Mouse (Mus musculus) embryo, embryonic 10.5 days (tissue): ENCODE measurements around the gene Rab8a.

Experiments
- DNase-seq: peaks from one replicate; pipeline ENCODE4 v3.0.0-alpha.2; 2015; ENCODE audit warnings: low spot score

The Rab8a gene

DNA sequence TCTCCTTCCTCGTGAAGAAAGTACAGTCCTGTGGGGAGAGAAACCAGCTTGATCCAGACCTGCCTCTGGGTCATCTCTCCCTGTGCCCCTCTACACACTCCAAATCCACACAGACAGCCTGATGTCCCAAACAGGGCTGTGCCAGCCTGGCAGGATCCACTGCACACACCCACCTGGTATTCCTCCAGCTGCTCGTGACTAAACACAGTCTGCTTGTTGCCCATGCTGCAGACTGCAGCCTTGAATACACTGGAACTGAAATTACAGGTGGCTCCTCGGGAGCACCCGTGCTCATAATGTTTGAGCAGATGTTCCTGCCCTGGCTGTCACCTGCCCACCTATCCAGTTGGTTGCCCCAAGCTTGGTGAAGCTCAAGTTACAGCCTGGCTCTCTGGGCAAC, 51.8 kb downstream of the Rab8a start, which contains the start of gene Cib3:
Gene Cib3, minus strand, starts transcription at position 87 of the 400 bp plus-strand sequence.
- no peak for DNase-seq

DNA sequence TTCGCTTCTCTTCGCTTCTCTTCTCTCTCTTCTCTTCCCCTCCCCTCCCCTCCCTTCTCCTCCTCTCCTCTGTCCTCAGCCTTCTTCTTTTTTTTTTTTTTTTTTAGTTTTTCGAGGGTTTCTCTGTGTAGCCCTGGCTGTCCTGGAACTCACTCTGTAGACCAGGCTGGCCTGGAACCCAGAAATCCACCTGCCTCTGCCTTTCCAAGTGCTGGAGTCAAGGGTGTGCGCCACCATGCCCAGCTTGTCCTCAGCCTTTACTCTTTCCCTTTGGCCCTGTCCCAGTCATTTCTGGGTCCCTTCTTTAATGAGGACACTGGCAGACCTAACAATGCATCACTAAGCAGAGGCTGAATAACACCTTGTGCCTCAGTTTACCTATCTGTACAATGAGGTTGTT, 52.5 kb downstream of the Rab8a start, which contains the start of gene Gm11034:
Gene Gm11034, minus strand, starts transcription at position 101 of the 400 bp plus-strand sequence.
- no peak for DNase-seq

DNA sequence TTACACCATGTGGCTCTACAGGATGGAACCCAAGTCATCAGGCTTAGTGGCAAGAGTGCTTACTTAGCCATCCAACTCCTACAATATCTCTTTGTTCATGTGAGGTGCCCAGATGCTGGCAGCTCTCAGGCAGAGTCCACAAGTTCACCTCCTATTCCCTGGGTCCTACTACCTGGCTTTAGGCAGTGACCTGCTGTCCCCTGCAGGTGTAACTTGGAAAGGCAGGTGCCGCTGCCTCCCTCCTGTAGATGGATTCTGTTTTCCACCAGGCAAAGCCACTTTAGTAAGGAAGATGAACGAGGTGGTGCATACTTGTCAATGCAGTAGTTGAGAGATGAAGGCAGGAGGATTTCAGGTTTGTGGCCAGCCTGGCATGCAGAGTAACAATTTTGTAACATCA, 54.1 kb downstream of the Rab8a start:
- DNase-seq, result no peak

DNA sequence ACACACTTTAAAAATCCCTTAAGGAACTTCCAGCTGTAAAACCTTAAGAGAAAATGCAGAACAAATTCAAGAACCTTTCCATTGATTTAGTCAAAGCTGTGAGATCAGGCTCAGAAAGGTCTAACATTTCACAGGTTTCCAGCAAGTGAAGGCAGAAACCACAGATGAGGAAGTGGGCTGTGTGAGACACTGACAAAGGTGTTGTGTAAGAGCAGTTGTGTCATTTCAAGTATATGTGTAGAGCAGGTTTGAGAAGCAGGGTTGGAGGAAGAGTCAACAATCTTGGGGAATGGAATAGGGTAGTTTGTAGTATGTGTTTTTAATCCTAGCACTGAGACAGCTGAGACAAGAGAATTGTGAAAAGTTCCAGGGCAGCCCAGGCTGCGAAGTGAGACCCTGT, 54.9 kb downstream of the Rab8a start:
- DNase-seq, result no peak

DNA sequence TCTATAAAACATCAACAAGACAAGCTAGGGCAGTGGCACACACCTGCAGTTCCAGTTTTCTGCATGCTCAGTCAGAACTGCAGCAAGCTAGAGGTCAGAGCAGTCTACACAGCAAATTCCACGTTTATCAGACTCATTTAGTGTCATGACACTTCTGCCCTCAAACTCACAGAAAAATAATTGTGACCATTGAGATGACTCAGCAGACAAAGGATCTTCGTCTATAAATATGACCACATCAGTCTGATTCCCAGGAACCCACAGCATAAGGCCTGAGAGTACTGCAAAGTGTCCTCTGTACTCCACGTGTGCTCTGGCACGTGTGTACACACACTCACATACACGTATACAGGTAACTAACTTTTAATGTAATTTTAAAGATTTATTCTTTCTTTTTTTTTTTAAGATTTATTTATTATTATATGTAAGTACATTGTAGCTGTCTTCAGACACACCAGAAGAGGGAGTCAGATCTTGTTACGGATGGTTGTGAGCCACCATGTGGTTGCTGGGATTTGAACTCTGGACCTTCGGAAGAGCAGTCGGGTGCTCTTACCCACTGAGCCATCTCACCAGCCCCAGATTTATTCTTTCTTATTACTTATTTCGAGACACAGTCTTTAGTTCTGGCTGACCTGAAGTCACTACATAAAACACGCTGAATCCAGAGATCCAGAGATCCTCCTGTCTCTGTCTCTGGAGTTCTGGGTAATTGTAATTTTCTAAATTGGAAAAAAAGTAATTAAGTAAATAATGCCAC, 58.0 kb downstream of the Rab8a start:
- DNase-seq, result no peak

DNA sequence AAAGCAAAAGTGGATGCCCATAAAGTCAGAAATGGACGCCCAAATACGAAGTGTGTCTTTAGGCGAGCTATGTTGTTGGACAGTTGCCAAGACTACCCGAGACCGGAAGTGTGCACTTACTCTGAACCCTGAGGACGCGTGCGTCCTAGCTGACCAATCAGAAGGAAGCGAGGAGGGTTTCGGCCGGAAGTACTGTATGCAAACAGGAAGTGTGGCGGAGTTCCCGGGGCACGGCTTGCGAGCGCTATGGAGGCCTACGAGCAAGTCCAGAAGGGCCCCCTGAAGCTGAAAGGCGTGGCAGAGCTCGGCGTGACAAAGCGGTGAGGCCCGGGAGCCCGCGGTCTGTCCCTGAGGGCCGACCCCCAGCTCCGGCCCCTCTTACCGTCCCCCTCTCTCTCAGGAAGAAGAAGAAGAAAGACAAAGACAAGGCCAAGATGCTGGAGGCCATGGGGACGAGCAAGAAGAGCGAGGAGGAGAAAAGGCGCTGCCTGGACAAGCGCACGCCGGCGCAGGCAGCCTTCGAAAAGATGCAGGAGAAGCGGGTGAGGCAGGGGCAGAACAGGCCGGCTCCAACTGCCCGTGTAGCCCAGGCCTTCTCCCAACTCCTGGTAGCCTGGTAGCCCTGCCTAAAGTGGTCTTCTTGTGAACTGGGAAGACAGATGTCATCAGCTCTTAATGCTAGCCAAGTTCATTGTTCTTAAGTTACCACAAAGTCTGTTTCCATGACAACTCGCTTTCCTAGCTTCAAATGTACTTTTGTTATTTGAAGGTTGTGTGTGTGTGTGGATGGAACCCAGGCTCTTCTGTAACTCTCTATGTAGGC, 58.8 kb downstream of the Rab8a start, which contains the start of gene Fam32a:
Gene Fam32a, plus strand, starts transcription at position 190 of the 823 bp plus-strand sequence.
- peak; percentile 98 for DNase-seq

DNA sequence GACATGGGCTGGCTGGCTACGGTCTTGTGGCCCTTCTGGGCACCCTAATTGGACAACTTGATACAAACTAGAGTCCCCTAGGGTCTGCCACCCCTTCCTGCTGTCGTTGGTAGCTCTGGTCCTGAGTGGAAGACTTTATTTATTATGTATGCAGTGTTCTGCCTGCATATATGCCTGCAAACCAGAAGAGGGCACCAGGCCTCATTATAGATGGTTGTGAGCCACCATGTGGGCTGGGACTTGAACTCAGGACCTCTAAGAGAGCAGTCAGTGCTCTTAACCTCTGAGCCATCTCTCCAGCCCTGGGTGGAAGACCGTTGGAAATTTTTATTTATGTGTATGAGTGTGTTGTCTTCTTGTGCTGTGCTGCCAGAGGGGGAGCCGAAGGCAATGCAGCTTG, 59.8 kb downstream of the Rab8a start:
- no peak for DNase-seq

DNA sequence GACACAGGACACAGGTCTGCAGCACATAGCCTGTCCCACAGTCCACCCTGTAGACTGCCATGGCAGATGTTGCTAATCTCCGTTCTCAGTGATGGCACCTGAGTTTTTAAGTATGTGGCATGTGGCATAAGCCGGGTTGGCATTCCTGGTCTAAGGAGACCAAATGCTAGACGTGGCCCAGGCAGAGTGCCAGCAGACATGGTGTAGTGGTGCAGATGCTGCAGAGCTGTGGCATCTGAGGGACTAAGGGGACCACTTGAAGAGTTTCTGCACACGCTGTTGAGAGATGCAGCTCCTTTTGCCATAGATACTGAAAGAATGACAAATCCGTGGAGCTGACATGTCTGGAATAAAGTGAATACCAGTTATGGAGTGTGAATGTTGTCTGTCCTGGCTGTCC, 61.7 kb downstream of the Rab8a start:
- DNase-seq, result no peak
